Mouse (Mus musculus) adrenal gland, adult (tissue): ENCODE measurements around the gene Mrpl45.
A peak's percentile ranks its signal among the peaks of the same experiment; 100 is the strongest.

Experiments
- DNase-seq, 2 experiments: peaks; one replicate each; pipeline ENCODE4 v3.0.0; 2022 to 2023; ENCODE audit warnings: low spot score in 1 of 2; ENCODE audit not compliant: inconsistent age in 2 of 2

Mrpl45 gene

DNA sequence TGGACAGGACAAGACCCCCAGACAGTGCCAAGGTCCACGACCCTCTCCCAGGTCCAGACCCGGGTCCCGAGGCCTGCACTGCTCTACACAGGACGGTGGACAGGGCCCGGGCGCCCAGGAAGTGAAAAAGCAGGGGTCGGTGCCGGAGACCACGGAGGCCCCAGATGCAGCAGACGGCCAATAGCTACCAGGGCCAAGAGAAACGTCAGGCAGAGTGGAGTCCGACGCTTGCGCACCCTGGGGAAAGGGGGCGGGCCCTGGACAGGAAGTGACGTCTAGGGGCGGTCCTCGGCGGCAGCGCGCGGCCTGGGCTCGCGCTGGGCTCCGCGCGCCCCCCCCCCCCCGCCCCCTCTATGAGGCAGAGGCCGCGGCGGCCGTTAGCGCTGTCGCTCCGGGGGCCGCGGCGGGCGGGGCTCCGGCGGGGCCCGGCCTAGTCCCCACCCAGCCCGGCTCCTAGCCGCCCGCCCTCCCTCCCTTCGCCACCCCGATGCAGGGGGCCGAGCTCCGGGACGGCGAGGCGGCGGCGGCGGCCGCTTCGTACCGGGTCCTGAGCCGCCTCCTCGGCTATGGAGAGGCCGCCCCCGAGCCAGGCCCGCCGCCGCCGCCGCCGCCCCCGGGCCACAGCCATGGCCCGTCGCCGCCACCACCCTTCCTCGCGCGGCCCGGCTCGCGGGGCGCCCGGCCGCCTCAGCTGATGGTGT is 46.6 kb downstream of the Mrpl45 start, which contains the start of gene Socs7:
Gene Socs7, plus strand, starts transcription at position 604 of the 701 bp plus-strand sequence.
- peak; percentile 95 to 97 for DNase-seq

DNA sequence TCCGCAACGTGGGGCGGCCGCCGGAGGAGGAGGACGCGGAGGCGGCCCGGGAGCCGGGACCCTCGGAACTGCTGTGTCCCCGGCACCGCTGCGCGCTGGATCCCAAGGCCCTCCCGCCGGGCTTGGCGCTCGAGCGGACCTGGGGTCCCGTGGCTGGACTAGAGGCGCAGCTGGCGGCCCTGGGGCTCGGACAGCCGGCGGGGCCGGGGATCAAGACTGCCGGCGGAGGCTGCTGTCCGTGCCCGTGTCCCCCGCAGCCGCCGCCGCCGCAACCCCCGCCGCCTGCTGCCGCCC is 47.1 kb downstream of the Mrpl45 start:
- DNase-seq, result no peak

DNA sequence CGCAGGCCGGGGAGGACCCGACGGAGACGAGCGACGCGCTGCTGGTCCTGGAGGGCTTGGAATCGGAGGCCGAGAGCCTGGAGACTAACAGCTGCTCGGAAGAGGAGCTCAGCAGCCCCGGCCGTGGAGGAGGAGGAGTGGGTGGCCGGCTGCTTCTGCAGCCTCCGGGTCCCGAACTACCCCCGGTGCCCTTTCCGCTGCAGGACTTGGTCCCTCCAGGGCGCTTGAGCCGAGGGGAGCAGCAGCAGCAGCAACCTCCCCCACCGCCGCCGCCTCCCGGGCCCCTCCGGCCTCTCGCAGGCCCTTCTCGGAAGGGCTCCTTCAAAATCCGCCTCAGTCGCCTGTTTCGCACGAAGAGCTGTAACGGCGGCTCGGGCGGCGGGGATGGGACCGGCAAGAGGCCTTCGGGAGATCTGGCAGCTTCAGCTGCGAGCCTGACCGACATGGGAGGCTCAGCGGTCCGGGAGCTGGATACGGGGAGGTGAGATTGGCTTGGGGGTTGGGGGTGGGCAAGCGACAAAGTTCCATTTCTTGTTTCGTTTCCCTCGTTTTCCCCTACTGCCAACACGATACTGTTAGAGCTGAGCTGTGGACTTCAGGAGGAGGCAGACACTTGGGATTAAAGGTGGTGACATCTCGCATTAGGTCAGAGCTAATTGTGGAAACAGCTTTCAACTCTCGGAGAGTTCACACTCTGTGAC is 47.6 kb downstream of the Mrpl45 start:
- DNase-seq, result peak; percentile 57 to 82

DNA sequence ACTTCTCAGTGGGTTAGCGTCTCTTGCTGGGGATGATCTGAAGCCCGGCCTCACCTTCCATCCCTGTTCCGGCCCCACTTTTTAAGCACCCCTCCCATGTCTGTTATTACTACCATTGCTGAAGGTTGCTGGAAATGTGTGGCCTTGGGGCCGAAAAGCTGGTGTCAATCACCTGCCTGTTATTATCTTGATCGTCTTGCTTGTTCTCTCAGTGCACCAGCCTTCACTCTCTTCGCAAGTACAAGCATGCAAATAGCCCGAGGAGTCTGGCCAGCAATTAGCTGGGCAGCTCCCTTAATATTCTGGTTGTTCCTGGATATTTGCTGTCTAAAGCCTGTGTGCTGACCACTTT is 48.1 kb downstream of the Mrpl45 start:
- peak in 1 of 2 experiments; percentile 29 for DNase-seq

DNA sequence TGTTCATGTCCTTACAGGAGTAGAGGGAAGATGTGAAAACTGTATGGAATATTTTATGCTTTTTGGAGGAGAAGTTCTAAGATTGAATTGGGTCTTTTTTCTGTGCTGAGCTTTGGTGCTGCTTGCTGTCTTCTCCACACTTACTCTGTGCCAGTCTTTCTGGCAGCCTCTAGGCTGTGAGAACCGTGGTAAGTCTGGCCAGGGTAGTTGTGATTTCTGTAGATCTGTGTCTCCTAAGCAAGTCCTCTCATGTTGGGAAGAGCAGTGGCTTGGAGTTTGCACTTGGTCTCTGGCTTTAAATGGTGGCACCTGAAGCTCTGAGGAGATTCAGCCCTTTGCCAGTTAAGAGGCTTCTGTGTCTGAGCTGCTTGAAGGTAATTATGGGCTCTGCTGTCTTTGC is 50.0 kb downstream of the Mrpl45 start:
- DNase-seq, result no peak

DNA sequence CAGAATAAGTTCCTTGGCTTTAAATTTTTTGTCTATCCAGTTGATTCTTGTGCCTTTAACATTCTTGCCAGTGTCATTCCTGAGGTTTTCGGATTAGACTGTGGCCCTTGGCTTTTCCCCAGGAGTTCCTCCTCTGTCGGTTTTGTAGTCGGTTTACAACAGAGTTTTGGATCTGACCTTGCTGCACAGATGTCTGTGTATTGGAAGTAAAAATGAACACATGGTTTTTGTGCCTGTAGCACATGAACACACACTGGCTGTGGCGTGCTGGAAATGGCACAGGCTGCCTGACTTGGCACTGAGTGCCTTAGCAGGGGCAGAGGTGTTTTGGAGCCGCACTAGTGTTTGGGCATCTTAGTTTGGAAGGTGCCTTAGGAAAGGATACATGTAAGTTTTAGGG is 53.0 kb downstream of the Mrpl45 start:
- DNase-seq, result no peak

DNA sequence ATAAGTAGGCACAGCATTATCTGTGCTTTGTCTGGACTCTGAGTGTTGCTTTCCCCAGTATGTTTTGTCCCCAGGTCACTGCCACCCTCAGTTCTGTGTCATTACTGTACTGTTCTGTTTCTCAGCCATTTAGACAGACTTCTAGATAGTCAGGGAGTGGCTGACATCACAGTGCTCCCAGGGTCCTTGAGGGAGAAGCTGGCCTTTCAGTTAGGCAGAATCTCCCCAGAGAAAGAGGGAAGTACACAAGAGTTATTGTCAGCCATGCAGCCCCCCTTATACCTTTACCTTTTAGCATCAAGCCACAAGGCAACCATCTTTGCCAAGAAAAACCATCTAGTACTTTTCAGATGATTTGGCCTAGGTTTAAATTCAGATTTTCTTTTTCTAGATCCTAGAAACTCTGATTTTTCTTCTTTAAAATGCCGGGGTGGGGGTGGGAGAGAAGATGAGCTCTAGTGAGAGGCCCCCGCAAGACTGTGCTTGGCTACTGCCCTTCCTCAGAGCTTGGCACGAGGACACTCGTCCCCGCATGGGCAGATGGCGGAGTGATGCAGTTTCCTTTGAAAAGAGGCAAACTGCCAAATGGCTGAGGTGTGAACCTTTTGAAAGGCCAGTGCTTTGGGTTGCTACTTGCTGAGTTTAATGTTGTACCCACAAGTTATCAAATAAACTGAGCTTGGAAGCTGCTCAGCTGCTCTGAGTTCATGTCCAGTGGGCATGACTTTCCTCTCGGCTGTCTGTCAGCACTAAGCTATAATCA is 55.0 kb downstream of the Mrpl45 start:
- peak in 1 of 2 experiments; percentile 52 for DNase-seq

DNA sequence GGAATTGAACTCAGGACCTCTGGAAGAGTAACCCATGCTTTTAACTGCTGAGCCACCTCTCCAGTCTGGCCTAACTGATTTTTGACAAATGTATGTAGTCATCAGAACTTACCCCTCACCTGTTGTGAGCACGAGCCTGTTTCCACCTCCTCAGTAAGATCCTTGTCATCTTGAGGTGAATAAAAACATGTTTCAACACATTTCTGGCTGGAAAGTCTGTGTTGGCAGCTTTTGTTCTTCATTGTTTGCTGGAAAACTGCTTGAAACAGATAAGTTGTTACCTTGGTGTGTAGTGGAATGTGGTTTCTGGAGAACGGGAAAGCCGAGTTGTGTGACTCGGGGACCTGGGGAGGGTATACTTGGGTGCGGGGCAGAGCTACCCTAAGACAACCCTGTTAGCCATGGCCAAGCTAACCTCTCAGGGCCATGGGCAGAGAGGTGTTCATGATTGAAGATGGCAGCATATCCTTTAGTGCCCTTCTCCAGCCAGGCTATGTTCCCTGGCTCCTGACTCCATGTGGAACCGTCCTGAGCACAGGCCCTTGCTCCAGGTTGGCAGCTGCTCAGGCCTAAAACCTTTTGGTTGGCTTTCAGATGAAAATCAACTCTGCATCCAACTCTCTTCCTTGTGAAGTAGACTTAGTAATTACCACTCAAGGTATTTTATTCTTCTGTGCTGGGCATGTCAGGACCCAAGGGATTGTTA is 56.8 kb downstream of the Mrpl45 start:
- DNase-seq, result no peak

DNA sequence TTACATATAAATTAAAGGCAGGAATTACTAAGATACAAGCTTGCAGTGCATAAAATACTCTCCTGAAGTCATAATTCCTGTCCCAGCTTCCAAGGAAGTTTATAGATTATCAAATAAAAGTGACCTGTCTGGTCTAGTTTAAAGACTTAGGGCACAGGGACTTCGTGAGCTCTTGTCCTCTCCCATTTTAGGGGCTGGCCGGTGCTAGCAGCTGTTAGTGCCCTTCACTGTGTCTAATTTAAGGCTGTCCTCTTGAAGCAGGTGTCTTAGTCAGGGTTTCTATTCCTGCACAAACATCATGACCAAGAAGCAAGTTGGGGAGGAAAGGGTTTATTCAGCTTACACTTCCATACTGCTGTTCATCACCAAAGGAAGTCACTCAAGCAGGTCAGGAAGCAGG is 57.9 kb downstream of the Mrpl45 start:
- DNase-seq, result no peak
